Mouse (Mus musculus): ENCODE results near the gene Olfr730.

Gene Olfr730

GRCm38 (mm10) chr14:50188098-50188497 is at the start of gene Olfr730:
Gene Olfr730, minus strand, starts transcription at chr14:50188198.
- DNase-seq (ENCODE audit: extremely low spot score, low spot score) = no peak

GRCm38 (mm10) chr14:50152810-50153209 is 35.2 kb downstream of the Olfr730 start, which contains the start of gene Olfr729:
Gene Olfr729, minus strand, starts transcription at chr14:50152910.
- no peak for DNase-seq (ENCODE audit: extremely low spot score, low spot score)

- DNase-seq (ENCODE audit: extremely low spot score, low spot score) = no peak
Measured at GRCm38 (mm10) chr14:50142580-50142979, 45.4 kb downstream of the Olfr730 start, which contains the start of gene Olfr728. Gene Olfr728, minus strand, starts transcription at chr14:50142680.
